Mouse (Mus musculus) right cerebral cortex, postnatal 36 days (tissue): ENCODE data around the gene Oscp1.

Source experiments
- DNase-seq, 2 experiments: peaks; one replicate each; pipeline ENCODE4 v3.0.0; 2022; ENCODE audit warnings: low spot score in 2 of 2, mixed read lengths in 1 of 2

Gene Oscp1

DNA sequence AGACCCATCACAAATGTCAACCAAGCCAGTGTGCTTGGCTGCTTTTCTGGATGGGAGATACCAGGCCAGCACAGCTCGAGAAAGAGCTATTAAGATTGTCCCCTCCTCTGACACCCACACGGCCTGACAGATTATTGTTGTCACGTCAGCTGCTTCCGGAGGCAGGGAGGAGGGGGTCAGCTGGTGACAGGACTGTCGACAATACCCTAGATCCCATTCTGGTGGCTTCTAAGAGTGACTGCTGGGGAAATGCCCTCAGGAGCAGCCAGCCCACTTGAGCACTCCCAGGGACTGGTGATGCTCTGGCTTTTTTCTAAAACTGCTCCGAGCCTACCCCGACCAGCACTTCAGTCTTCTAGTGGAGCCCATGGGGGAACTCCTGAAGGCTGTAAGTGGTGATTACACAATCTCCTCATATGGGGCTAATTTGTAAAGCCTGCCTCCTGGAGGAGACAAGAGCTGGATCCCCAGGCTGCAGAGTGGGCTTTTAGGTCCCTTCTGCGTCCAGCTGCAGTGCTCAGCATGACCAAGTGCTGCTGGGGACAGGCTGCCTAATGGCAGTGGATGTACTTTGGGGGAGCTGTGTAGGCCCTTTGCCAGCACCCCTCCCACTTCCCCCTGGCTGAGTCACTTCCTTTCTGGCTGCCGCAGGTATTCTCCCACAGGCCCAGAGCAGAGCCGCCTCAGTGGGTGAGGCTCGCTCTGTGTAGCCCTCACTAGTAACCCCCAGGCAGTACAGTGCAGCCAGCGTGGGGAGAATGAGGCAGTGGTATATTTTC lies 52.2 kb downstream of the Oscp1 start:
- DNase-seq = peak; percentile 76 to 82

DNA sequence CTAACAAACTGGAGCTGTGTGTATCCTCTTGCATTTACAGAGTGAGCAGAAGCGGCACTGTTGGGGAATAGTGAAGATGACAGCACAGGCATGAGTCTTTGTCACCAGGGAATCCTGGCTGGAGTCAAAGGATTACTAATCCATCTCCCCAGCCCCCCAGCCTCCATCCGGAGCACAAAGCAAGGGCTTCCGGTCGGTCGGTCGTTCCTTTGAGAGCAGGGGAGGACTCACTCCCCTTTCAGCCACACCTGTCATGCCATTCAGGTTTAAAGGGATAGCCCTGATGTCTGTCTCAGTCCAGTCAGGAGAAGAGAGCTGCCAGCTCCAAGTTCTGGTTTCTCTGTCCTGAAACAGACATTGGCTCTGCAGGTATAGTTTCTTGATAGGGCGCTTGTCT lies 52.8 kb downstream of the Oscp1 start:
- DNase-seq = no peak

DNA sequence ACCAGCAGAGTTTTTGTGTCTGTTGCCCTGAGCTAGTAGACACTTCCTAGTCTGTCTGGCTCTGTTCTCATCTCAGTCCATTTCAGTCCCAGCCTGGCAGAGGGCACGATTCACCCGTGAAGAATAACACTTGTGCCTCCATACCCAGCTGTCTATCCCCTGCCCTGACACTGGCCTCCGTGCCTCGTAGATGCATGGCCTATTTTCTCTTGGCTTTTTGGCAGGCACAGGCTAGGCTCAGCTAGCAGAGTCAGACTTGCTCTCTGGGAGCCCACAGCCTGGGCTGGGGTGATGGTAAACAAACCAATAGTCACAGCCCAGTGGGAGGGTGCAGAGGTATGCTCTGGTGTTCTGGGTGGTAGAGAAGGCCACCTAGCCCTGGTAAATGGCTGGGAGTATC lies 54.9 kb downstream of the Oscp1 start:
- DNase-seq = no peak

DNA sequence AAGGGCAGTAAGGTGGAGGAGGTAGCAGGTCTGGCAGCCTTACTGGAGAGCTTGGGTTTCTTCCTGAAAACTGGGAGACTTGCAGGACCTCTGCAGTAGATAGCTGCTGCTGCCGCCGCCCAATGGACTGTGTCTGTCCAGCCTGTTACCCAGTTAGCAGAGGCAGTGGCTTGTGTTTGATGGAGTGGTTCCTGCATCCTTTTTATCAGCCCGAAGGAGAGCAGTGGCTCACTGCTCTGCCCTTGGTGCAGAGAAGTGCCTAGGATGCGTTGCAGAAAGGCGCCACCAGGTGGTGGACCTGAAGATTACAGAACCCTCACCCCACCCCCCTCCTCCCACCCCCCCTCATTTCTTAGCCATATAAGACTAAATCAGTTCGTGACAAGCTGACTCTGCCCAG lies 55.6 kb downstream of the Oscp1 start:
- DNase-seq = no peak

DNA sequence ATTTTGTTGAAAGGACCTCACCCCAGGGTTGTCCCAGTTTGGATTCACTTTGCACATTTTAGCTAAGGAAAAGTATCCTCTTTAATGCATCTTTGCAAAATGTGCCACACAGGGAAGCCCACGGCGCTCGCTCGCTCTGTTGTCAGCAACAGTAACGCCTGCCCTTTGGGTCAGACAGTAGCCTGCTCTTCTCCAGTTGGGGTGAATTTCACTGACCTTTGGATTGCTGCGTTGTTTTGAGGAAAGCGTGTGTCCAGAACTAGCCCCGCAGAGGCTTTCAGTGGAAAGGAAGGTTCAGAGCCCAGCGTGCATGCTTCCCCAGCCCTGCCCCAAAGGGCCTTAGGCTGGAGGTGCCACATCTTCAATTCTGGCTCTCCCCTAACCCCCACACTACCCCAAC lies 57.0 kb downstream of the Oscp1 start:
- DNase-seq = no peak

DNA sequence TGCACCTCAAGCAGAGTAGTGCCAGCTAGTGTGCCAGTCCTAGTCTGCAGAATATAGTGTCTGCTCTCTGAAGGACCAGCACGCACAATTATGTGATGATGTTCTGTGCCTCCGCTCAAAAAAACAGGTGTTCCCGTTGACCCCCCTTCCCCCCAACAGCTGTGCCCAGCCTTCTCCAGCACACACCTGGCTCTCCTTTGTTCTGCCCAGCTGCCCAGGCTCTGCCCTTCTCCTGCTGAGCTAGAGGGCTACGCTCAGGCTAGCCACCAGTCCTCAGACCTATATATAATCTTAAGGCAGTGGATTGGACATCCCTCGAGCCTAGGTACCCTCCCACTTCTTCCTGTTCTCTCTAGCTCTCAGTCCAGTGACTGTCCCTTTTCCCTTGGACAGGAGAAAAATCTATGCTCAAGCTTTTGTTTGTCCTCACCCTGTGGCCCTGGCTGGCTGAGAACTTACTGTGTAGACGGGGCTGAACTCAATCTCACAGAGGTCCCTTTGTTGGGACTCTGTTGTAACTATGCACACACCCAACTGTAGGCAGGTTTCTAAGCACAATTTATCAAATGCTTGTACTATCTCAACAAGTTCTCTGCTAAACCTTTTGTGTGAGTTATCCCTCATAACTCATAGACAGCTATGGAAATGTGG lies 57.6 kb downstream of the Oscp1 start:
- DNase-seq = no peak

DNA sequence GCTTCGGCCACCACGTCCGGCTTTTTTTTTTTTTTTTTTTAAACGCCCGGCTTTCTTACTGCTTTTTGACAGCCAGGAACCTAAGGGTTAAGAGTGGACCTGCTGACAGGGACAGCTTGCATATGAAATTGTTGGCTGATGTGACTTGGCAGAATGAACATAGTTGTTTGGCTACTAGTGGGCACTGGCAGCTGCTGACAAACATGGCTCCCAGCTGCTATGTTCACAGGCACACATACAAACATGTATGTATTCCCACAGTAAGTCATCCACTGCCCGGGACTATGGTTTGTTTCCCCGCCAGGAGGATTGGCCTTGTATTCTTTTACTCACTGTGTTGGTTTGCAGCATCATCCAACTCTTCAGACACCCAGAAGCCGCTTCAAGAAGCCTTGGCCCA lies 58.8 kb downstream of the Oscp1 start:
- DNase-seq = no peak

DNA sequence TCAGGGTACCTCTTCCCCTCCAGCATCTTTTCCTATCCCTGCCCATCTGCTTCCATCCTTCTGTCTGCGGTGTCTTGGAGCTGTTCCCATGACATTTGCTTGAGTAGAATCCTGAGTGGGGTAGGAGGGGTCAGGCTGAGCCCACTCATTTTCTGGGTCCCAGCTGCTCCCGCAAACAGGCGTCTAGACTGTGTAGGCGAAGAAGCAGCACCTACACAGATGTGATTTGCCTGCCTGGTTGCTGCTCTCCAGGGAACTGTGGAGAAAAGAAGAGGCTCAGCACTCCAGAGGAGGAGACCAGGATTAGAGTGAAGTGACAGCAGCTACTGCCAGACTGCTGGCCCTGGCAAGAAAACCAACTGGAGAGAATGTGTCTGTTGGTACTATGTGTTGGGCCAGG lies 60.3 kb downstream of the Oscp1 start:
- peak; percentile 79 to 82 for DNase-seq

DNA sequence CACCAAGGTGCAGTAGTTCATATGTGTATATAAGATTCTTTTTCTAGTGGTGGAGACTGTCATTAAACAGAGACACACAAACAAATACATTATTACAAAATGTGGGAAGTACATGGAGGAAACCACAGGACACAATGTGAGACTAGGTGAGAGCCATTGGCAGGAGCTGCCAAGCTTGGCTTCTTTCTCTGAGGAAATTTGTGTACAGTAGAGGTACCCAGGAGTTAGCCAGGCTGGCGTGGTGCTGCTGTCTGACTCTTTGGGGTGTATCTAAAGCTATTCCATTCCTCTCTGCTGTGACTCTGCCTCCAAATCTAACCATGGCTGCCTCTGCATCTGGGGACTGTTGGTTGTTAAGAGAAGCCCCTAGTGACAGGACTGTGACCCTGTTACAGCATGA lies 60.7 kb downstream of the Oscp1 start:
- no peak for DNase-seq

DNA sequence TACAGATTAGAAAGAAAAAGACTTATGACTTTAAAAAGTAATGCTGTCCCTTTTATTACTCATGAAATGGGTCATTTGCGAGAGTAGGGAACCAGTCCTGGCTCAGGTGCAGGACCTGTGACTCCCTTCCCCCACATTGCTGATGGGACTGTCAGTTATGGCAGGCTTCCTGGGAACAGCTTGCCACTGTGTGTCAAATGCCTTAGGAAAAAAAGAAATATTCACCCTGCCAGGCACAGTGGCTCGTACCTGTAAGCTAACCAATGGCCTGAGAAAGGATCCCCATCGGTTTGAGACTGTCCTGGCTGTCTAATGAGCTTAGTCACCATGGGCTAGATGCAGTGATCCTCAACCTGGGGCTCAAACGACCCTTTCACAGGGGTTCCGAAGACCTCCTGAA lies 61.7 kb downstream of the Oscp1 start:
- DNase-seq = no peak

DNA sequence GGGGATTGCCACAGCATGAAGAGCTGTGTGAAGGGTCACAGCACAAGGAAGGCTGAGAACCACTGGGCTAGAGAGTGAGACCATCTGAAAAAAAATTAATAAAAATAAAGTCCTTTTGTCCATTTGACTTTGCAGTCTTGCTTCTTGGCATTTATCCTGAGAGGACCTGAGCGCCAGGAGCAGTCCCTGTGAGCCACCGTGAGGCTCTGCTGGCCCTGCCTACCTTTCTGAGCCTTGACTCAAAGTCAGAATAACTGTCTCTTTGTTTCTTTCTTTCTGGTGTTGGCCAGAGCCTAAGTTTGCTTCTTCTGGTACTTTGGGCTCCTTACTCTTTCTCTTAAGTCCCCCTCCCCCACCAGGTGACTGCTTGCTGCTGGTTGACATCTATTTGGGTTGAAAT lies 62.1 kb downstream of the Oscp1 start:
- DNase-seq = no peak

DNA sequence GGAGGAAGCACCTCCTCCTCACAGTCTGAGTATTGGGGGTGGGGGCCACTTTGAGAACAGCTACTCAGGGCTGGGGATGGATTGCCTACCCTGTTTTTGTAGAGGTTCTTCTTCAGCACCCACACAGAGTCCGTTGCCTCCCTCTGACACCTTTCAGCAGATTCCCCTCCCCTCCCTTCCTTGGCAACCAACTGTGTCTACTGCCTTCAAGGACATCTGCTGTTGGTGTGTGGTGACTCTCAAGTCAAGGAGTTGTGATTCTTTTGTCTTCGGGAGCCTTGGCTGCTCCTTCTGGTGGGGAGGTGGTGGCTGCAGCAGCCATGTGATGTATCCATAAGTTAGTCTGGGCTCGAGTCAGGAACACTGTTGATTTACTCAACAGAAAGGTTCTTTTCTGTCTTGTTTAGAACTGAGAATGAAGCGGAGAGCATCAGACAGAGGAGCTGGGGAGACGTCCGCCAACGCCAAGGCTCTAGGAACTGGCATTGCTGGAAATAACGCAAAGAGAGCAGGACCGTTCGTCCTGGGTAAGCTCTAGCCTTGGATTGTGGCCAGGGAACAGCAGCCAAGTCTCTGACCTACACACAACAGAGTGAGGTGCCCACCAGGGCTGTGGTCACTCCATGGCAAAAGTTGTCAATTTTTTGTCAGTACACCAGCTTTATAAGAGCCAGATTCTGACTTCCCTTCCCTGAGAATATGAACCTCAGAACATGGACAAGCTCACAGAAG lies 65.1 kb downstream of the Oscp1 start:
- peak; percentile 33 to 48 for DNase-seq

DNA sequence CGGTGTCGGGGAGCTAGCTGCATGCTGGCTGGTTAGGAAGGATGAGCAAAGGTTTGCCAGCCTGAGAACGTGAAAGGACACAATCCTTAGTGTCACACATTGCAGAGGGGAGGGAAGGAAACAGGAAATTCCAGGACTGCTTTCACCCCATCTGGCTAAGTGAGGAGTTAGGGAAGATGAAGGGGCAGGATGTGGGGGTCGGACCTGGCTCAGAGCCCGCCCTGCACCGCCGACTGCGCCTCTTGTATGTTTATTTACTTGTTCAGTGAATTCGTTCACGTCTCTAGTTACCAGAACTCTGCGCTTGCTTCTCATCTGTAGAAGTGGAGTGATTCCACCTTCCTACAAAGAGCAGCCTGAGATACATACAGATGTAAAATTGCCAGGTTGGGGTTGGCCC lies 72.1 kb downstream of the Oscp1 start:
- DNase-seq = no peak

DNA sequence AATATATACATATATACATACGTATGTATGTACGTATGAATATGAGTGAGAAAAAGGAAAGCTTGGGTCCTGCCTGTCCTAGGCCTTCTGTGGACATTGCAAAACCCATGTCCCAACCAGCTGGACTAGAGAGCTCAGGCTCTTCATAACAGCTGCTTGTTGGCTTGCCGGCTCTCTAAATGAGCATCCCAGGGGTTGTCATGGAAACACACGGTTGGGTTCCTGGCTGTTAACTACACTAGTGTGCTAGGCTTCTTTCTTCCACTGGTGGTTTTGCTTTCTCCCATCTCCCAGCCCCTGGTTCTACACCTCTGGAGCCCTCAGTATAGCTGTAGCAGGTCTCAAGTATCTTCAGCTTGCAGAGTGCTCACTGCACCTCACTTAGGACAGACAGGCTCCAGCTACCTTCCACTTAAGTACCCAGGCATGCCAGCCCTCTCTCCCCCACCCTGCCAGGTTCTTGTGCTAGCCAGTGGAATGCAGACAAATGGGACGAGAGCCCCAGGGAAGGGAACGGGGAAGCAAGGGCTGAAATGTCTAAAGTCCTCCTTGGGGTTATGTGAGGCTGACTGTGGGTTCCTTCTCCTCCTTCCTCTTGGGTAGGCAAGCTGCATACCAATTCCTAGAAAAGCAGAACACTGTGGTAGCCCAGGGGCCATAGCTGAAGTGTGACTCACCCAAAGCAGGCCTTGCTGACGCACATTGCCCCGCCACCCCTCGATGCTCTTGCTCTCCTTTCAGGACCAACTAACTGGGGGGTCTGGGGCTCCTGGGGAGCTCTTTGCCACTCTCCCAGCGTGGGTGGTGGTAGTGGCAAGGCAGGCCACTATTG lies 73.1 kb downstream of the Oscp1 start:
- DNase-seq = peak in 1 of 2 experiments; percentile 57

DNA sequence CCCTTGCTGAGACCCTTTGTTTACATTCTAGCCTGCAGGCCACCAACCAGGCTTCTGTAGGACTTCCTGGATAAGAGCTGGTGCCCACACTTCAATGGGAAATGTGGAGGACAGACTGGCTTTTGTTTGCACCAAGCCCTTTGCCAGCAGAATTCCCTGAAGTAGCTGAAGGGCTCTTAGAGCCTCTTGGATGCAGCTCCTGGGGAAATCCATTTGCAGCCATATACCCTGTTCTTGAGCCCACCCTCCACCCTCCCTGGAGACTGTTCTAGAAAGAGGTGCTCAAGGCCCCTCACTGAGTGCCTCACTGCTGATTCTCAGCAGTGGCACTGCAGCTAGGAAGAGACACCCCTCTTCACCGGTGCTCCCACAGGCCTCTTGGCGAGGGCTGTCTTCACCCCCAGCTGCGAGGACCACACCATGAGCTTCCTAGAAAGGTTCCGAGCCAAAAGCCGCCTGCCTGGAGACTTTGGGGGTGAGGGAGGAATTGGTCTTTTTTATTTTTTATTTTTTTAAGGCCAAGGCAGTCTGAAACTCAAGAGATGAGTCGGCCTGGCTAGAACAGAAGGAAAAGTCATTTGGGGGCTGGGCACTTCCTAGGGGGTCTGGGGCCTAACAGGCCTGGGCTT lies 74.4 kb downstream of the Oscp1 start:
- no peak for DNase-seq

DNA sequence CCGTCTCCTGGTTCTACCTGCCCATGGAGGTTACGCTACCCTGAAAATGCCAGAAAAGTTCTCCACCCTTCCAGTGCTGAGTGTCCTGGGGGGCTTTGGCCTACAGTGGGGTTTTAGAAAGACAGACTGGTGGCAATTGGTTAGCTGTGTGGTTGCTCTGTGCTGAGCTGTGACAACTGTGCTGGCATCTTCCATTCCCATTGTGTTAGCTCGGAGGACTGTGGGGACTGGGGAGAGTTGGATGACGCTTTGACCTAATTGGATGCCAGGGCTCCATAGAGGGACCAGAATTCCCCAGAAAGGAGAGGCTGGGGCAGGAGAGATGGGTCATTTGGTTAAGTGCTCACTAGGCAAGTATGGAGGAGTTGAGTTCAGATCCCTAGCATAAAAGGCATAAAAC lies 75.9 kb downstream of the Oscp1 start:
- no peak for DNase-seq

DNA sequence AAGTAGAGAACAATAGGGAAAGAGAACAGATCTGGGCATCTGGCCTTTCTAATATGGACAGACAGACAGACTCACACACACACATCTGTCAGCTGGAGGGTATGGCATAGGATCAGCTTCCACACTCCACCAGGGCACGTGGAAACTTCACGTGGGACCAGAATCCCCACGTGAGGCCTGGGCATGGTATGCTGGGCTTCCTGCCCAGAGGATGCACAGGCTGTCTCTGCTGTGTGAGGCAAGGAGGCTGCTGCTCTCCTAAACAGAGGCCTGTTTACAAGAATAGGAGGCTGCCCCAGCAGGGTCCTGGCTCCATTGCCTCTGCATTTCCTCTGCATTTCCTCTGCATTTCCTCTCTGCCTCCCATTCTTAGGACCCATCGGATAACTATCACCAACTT lies 76.3 kb downstream of the Oscp1 start:
- DNase-seq = no peak

DNA sequence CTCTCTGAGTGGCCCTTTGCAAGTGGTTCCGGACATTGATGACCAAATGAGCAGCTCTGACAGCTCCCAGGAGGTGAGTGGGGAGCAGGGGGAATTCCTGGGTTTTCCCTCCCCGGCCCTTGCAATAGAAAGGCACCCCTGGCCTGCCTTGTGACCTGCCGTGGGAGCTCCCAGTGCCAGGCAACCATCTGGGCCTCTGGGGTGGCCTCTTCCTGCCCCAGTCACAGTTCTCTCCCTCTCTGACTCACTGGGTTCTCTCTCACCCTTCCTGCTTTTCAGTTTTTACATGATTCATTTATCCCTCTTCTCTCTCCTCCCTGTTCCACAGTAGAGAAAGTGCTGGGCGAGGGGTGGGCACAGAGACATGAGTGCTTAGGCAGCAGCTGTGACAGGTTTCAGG lies 79.4 kb downstream of the Oscp1 start:
- DNase-seq = no peak

DNA sequence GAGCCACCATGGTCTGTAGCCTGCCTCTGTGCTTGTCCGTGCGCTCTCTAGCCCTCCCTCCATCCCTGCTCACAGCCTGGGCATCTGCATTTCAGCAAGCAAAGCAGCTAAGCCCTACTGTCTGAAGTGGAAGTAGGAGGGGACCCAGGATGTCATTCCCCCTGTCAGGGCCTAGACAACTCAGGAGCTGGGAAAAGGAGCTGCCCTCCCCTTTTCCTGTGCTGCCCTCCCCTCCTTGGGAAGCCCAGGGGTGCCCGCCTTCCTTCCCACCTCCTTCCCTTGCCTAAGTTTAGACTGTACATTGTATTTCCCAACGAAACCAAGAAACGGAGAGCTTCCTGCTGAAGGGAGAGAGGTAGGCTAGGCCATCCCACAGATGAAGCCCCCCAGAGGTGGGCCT lies 82.7 kb downstream of the Oscp1 start:
- no peak for DNase-seq
